Mouse (Mus musculus) megakaryocyte, embryonic 14.5 days (primary cell): ENCODE measurements around the gene Slc2a5. TPM values are rescaled to one million over a fixed set of nuclear protein-coding genes. Genes with fewer than 3 reads are reported as not detected.

Experiments used
- H3K27me3 ChIP-seq: replicated peaks from 2 replicates; pipeline ENCODE3; 2012; ENCODE audit warnings: inconsistent platforms
- H3K36me3 ChIP-seq: replicated peaks from 2 replicates; pipeline ENCODE3; 2012; ENCODE audit warnings: low read length, inconsistent platforms, mixed read lengths
- H3K4me1 ChIP-seq: 2 replicates; pipeline ENCODE4 v1.6.1; 2012; ENCODE audit warnings: inconsistent platforms
- H3K4me3 ChIP-seq: replicated peaks from 2 replicates; pipeline ENCODE3; 2012; ENCODE audit warnings: moderate library complexity, mild to moderate bottlenecking, inconsistent platforms
- H3K9me3 ChIP-seq: 2 replicates; pipeline ENCODE4 v1.6.1; 2012; ENCODE audit warnings: inconsistent platforms
- FLI1 ChIP-seq: IDR thresholded peaks from 2 replicates; pipeline ENCODE4 v1.6.1; 2012; ENCODE audit warnings: low read length, inconsistent platforms, mixed read lengths
- GATA1 ChIP-seq: IDR thresholded peaks from 3 replicates; pipeline ENCODE4 v1.6.1; 2012; ENCODE audit warnings: mixed read lengths, low read length, inconsistent platforms, borderline replicate concordance
- polyA plus RNA-seq: library from polyadenylated mRNA; stranded (reverse); fragments of >175 nt; gene quantifications from 2 replicates; pipeline ENCODE4 v1.2.3, GENCODE M21; 2012; ENCODE audit warnings: low replicate concordance; ENCODE audit not compliant: insufficient read depth

Slc2a5 gene
- polyA plus RNA-seq, 1 experiment: 0.15 TPM

- TF ChIP-seq FLI1 (no peak), GATA1 (no peak)
- H3K36me3 ChIP-seq: no peaks in the 10 kb centered on the region
- peaks cover 7% of the 10 kb centered on the region; the same call in 1 of the 2 replicates for H3K9me3 ChIP-seq
- H3K4me1 ChIP-seq: peaks cover 14% of the 10 kb centered on the region
- H3K27me3 ChIP-seq: peaks cover 12% of the 10 kb centered on the region
- no peak overlapping the region for H3K4me3 ChIP-seq
Measured at GRCm38 (mm10) chr4:150177122-150177521, 58.0 kb downstream of the Slc2a5 start.

- H3K4me3 ChIP-seq: no peak overlapping the region
- TF ChIP-seq FLI1: no peak
- TF ChIP-seq GATA1: no peak
- H3K9me3 ChIP-seq: peaks cover 12% of the 10 kb centered on the region
- peaks cover 11% of the 10 kb centered on the region for H3K4me1 ChIP-seq
- H3K27me3 ChIP-seq: peaks cover 12% of the 10 kb centered on the region
- no peaks in the 10 kb centered on the region for H3K36me3 ChIP-seq
Measured at GRCm38 (mm10) chr4:150178131-150178530, 59.0 kb downstream of the Slc2a5 start.

- peaks cover 12% of the 10 kb centered on the region for H3K9me3 ChIP-seq
- H3K36me3 ChIP-seq: no peaks in the 10 kb centered on the region
- no peak for TF ChIP-seq FLI1
- H3K4me1 ChIP-seq: peaks cover 8% of the 10 kb centered on the region; the same call in 1 of the 2 replicates
- H3K4me3 ChIP-seq: no peak overlapping the region
- peaks cover 12% of the 10 kb centered on the region for H3K27me3 ChIP-seq
Measured at GRCm38 (mm10) chr4:150181304-150181703, 62.2 kb downstream of the Slc2a5 start.

- Histone ChIP-seq H3K27me3 (peaks cover 17% of the 10 kb centered on the region), H3K4me1 (peaks cover 27% of the 10 kb centered on the region), H3K9me3 (no peaks in the 10 kb centered on the region), H3K4me3 (peak overlapping the region; percentile 85), H3K36me3 (no peaks in the 10 kb centered on the region)
- TF ChIP-seq FLI1 (no peak), GATA1 (no peak)
Measured at GRCm38 (mm10) chr4:150188236-150188635, 69.2 kb downstream of the Slc2a5 start.

GRCm38 (mm10) chr4:150192199-150192598 lies 73.1 kb downstream of the Slc2a5 start:
- TF ChIP-seq GATA1 (no peak), FLI1 (no peak)
- H3K4me1 ChIP-seq: peaks cover 27% of the 10 kb centered on the region
- H3K27me3 ChIP-seq: peaks cover 24% of the 10 kb centered on the region
- no peaks in the 10 kb centered on the region for H3K9me3 ChIP-seq
- no peak overlapping the region for H3K4me3 ChIP-seq
- H3K36me3 ChIP-seq: no peaks in the 10 kb centered on the region

Other genes with a start within 250 kb of the Slc2a5 start
- gene Spsb1, start 164.2 kb upstream of the Slc2a5 start, polyA plus RNA-seq: 0.75 TPM in 1 of 2 replicates, not detected in the other
- 4.4 and 6.8 TPM in 2 replicates for gene H6pd, start 110.3 kb upstream of the Slc2a5 start, polyA plus RNA-seq
- gene Gpr157, start 31.9 kb upstream of the Slc2a5 start, polyA plus RNA-seq: 1.1 and 1.9 TPM in 2 replicates
- not detected in 2 replicates for gene Slc2a7, start 29.7 kb downstream of the Slc2a5 start, polyA plus RNA-seq
- not detected in 2 replicates for gene Car6, start 82.0 kb downstream of the Slc2a5 start, polyA plus RNA-seq
- 2,192 and 2,220 TPM in 2 replicates for gene Eno1, start 117.4 kb downstream of the Slc2a5 start, polyA plus RNA-seq
- 39.0 and 101 TPM in 2 replicates for gene Rere, start 162.4 kb downstream of the Slc2a5 start, polyA plus RNA-seq